Mouse (Mus musculus) T-helper 2 cell (primary cell): ENCODE measurements around the gene Gm21731.
"Not testable (repeated sequence)": the region's sequence is repeated elsewhere in the genome, so short reads cannot be mapped to it uniquely, and the experiment has no call there.

Experiments
- in situ Hi-C: fragments of 300-600 bp; cut with MboI, MseI; formaldehyde crosslinking; loops from one replicate; pipeline ENCODE4 v1.15.1; 2025; ENCODE audit warnings: high pct_unique_total_duplicates

The Gm21731 gene

DNA sequence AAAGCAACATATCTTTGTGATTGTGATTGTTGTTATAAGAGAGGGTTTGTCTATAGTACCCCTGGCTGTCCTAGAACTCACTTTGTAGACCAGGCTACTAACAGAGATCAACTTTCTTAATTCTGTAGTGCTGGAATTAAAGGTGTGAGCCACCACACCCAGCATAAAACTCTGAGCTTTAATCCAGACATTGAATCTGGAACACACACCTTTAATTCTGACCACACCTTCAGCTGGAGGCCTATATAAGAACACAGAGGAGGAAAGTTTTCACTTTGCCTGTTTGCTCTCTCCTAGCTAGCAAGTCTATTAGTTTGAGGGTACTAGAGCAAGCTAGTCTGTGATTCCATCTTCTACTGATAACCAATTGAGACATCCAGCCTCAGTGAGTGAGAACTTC lies at the start of gene Gm21731:
Gene Gm21731 (plus strand): TSS at position 301 of the 400 bp plus-strand sequence.
- in situ Hi-C loops = not testable (repeated sequence)

DNA sequence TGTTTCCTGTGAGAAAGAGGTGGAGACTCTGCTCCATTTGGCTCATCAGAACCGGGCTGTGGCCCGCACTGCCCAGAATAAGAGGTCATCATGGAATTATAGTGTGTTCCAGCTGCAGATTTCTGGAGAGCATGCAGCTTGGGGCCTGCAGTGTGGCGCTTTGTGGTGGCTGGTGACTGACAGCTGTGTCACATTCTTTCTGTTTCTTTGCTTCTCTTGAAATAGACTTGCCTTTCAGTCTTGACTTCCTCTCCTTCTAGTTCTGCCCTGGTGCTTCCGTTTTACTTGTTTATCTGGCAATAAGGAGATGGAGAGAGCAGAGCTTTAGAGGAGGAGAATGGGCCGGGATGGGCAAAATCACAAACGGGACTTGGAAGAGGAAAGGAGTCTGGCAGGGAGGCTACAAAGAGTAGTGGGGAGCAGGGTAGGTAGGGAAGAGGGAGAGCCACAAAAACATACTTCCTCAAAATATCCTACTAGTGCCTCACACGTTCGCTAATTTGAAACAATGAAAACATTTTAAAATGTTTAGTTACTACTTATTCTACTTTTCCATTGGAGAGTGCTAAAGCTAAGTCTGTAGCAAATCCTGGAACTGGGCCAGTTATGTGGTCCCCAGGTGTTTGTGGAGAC lies 42.6 kb upstream of the Gm21731 start:
- in situ Hi-C loops = loop anchor here (10.0 kb wide), 1 partner anchor 322 kb away; no protein-coding TSS in a partner anchor

DNA sequence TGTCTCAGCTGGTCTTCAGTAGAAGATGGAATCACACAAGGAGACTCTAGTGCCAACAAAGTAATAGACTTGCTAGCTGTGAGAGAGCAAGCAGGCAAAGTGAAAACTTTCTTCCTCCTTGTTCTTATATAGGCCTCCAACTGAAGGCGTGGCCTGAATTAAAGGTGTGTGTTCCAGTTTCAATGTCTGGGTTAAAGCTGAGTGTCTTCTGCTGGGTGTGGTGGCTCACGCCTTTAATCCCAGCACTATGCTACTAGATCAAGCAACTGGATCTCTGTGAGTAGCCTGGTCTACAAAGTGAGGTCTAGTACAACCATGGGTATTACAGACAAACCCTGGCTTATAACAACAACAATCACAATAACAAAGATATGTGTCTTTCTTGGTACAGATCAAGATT lies 23.1 kb upstream of the Gm21731 start, which contains the start of gene Gm21762:
Gene Gm21762 (minus strand): TSS at position 101 of the 400 bp plus-strand sequence.
- in situ Hi-C loops = not testable (repeated sequence)

DNA sequence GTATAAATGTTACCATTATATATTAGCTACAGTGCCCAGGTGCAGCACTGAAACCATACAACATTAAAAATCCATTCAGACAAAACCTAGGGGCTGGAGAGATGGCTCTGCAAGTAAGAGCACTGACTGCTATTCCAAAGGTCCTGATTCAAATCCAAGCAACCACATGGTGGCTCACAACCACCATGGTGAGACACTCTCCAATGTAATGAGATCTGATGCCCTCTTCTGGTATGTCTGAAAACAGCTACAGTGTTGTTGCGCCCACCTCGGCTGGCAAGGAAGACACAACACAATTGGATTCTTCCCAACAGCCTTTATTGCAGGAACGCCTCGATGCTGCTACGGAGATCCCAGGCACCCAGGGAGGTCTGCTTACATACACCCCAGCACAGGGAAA lies 18.0 kb upstream of the Gm21731 start:
- in situ Hi-C loops = not testable (repeated sequence)

DNA sequence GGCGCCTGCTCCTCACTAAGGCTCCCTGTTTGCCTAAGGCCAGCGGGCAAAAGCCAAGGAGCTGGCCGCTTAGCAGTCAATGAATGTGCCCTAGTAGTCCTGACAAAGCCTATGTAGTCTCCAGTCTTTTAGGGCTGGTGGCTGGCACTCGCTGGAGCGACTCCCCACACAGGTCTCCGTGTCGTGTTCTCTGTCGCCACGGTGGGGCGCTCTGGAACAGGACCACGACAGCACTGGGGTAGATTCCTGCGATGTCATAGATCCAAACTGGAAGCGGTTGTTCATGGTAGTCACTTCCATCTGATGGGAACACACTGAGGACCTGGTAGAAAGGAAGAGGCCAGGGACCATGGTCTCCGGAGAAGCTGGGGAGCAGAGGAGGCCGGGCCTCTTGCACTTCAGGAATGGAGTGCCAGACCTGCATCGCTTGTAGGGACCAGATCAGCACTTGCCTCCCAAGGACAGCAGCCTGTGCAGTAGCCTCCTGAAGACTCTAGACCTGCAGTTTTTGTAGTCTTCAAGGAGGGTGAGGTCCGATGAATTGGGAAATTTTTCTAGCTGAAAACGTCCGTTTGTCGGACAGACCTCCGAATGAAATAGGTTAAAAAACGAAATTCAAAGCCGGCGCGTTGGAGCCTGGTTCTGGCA lies 15.8 kb upstream of the Gm21731 start:
- in situ Hi-C loops = not testable (repeated sequence)

DNA sequence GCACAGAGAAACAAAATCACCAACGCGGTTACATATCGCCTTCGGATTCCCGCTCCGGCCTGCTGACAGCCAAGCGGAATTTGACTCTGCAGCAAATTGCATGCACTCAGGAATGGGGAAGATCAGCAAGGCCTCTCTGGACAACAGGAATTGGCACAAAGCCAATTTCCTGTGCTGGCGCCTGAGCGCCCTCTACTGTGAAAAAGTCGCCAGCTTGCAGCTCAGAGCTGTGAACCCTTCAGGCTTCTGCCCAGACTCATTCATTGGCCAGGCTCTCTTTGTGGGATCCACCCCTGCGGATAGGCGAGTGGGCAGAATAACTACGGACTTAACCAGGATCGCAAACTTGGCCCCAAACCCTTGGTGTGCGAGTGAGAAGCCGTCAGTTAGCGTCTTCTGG lies 7.1 kb upstream of the Gm21731 start:
- in situ Hi-C loops = not testable (repeated sequence)

DNA sequence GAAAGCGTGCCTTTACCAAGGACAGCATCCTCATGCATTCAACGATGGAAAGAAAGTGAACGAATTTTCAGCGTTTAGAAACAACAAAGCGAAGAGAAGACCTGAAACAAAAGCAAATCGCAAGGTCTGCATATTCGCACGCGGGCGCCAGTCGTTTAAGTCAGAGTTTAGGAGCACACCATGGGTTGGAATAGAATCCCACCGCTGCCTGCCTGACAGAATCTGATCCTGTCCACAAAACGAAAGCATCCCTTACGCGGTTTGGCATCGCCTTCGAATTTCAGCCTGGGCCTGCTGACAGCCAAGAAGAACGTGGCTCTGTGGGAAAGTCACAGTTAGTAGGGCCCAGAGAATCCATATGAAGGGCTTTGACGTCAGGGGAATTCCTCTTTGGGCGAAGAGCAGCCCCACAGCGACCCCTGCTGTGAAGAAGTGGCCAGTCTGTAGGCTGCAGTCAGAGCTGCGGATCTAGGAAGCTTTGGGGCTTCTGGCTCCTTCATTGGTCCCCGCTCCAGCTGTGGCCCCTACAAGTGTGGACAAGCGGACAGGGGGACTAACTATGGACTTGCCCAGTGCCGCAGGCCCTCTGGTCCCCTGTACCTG lies 6.4 kb upstream of the Gm21731 start:
- in situ Hi-C loops = not testable (repeated sequence)

DNA sequence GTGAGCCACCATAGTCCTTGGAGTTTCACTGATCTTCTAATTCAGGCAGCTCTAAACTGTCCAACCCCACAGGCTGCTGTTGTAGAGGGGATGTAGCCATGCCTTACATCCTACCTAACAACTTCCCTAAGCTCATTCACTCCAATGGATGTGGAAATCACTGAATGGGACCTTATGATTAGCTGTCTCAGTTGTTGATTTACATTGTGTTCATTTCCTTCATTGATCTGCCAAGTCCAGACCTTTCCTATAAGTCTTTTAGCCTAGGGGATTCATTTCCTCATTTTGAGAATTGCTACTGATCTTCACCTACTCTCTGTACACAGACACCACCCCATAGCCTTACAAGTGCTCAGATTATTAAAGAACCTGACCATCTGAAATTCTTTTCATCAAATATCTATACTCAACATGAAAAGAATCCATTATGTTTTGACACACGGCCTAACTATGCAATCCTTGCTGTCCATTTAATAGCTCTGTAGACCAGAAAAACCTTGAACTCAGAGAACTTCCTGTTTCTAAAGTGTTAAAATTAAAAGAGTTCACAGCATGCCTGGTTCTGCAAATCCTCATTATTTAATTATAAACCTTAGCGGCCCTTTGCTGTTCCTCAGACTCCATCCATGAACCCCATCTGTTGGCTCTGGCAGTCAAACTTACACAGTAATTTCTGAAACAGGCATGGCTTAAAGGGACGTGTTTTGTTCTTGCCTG lies 12.5 kb downstream of the Gm21731 start:
- in situ Hi-C loops = not testable (repeated sequence)

DNA sequence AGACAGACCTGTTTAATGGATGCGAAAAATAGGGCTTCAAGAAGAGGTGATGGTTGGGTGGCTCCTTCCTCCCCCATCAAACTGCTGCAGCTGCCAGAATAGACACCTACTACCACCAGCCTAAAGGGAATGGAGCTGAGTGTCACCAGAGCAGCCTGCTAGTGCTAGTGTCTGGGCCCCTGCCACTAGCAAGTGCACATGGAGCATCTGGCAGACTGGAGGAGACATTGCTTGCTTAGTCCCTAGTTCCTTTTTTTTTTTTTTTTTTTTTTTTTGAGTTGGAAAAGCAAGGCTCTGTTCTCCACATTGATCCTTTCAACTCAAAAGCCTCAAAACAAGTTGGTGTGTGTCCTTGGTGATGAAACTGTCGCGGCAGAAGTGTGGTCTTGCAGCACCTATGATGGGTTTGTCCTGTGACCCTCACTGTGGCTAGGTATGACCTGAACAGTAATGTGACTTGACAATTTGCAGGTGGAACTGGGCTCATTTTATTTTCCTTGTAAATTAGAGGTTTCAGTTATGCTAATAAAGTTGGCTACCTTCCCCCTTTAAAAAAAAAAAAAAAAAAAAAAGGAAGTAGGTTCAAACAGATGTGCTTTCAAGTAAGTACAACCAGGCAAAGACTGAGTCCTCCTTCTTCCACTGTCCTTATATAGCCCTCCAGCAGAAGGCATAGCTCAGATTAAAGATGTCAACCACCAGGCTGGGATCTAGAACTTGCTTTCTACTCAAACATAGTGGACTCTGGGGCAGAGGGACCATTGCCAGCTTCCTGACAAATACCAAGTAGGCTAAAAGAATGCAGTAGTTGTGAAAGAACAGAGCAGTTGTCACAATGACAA lies 20.1 kb downstream of the Gm21731 start:
- in situ Hi-C loops = not testable (repeated sequence)

DNA sequence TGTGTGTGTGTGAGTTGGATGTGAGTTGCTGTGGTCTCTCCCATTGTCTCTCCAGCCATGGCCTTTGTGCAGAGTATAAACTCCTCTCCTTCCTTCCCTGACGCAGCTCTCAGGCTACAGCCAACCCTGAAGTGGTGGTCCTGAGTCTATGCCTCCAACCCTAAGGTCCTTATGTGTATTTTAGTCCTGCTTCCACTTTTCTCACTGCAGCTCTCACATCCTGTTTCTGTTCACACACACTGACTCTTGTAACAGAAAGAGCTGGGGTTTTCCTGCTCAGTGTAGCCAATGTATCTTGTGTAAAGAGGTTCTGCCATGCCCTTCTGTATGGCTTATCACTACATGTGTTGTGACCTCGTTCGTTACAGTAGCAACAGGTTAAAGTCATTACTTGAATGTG lies 20.8 kb downstream of the Gm21731 start:
- in situ Hi-C loops = not testable (repeated sequence)

DNA sequence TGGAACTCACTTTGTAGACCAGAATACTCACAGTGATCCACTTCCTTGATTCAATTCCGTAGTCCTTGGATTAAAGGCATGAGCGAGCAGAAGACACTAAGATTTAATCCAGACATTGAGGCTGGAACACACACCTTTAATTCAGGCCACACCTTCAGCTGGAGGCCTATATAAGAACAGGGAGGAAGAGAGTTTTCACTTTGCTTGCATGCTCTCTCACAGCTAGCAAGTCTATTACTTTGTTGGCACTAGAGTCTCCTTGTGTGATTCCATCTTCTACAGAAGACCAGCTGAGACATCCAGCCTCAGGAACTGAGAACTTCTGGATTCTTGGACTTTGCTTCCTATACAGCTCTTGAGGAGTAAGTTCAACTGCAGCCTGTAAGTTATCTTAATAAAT lies 24.0 kb downstream of the Gm21731 start, which contains the start of gene AF067061:
Gene AF067061 (plus strand): TSS at position 245 of the 400 bp plus-strand sequence.
- in situ Hi-C loops = not testable (repeated sequence)

DNA sequence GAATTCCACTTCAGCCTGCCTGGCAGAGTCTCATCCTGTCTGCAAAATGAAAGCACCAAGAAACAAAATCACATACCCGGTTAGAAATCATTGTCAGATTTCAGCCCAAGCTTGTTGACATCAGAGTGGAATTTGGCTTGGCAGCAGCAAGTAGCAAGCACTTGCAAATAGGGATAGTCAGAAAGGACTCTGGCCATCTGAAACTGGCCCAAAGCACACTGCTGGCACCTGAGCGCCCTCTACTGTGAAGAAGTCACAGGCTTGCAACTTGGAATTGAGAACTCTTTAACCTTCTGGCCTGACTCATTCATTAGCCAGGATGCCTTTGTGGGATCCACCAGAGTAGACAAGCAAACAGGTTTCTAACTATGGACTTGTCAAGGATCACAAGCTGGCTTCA lies 38.9 kb downstream of the Gm21731 start:
- in situ Hi-C loops = not testable (repeated sequence)

DNA sequence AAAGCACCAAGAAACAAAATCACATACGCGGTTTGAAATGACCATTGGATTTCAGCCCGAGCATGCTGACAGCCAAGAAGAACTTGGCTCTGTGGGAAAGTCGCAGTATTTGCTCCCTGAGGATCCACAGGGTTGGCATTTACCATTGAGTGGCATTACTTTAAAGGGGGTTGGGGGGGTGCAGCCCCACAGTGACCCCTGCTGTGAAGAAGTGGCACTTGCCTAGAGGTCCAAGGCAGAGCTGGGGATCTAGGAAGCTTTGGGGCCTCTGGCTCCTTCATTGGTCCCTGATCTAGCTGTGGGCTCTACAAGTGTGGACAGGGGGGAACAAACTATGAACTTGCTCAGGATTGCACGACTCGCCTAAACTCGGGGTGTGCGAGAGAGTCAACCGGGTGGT lies 39.9 kb downstream of the Gm21731 start:
- in situ Hi-C loops = no loop called here
